9 mouse cellular contexts compared by ENCODE assay signal in the genomic region with DNA sequence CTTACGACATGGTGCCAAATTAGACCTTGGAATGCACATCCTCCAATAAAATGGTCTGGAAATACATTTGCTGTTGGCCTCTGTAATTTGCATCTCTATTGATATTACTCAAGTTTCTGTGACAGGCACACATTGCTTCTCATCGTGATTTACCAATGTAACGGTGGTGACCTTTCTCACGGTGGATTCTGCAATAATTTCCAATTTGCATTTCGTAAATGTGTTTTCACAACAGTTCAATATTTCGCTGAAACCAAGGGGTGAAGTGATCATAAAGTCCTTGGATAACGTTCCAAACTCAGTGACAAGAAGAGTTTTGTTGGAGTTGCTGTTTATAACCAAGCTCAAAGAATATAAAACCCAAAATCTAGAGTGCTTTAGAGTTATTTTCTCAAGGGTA.
"Had no signal": no experiment of that assay in that cellular context is flagged by ENCODE, and none has a peak within 500 bp of the region (broad histone marks: within the 10 kb centered on the region; RNA-seq: fewer than 3 reads in every experiment).

No protein-coding gene starts in this region.

- DNase-seq: lung, adult 2 months; lung, postnatal 14 days; lung, postnatal 36 days; right cerebral cortex, postnatal 14 days; right cerebral cortex, postnatal 4 days; spleen, adult 18-20 months; thymus, adult 18-20 months; thymus, postnatal 14 days; thymus, postnatal 36 days had no signal
